Mouse (Mus musculus): ENCODE results near the gene Crip1.

Gene Crip1

DNA sequence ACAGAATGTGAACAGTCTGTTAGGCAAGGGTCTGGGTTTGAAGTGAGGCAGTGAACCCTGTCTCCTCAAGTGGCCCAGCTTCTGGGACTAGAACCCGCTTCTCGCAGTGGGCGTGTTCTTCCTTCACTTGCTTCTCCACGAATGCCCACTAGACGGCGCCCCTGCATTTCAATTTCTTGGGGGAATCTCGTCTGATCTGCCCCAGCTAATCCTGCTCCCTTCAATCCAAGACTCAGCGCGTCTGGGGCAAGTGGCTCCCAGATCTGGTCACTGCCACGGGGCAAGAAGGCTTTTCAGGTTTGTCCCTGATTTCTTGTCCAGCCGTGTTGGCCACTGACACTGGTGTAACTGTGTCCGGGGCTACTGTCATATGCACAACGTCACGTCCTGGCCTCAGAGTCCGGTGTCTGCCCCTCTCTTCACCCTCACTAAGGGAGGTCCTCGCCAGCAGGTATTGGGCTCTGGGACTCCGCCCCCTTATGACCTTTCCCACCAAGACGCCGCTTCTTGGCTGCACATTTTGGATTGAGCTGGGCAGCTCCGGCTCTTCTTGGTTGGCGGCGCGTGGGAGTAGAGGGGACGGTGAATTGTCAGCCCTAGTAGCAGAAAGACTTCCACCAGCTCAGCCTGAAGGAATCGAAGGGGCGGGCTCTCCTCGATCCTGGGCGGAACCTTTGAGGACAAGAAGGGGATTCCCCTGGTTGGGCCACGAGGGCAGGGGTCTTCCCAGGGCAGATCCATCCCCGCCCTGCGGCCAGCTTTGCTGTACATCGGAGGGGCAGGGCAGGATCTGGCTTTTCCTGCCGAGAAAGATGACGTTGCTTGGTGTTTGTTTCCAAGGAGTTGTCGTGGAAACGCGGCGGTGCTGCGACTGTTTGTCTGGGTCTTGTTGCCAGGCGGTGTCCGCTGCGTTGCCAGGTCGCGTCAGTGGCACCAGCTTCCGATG lies at the start of gene Crip1:
TSS of gene Crip1 (plus strand) at position 205 of the 946 bp plus-strand sequence.
- DNase-seq, result peak; percentile 93

GRCm38 (mm10) chr12:113097040-113097439 lies 49.1 kb upstream of the Crip1 start:
- no peak for DNase-seq

- peak; percentile 55 to 73 for DNase-seq
Observed at GRCm38 (mm10) chr12:113097749-113098281, 48.3 kb upstream of the Crip1 start, which contains the start of gene Mta1. TSS of gene Mta1 (plus strand) at chr12:113098278.

DNA sequence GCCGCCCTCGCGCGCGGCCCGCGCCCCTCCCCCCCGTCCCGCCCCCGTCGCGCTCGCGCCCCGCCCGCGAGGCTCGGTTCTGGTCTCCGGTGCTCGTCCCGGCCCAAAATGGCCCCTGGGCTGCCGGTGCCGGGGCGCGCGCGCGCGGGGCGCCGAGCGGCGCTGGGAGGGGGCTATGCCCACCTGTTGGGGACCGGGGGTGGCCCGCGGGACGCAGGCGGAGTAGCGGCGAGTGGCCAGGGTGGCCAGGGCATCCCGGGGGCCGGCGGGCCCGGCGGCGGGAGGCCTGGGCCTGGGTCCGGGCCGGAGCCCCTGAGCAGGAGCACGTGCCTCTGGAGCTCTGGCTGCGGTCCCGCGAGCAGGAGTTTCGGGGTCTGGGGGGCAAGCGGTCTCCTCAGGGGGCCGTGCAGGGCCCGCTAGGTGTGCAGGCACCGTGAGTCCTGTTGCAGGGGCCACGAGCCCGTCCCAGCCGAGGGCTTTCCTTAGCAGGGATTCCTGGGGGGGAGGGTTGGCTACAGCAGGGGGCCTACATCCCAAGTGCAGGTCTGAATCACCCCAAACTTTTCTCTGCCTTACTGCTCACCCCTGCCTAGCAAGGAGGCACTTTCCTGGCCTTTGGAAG lies 47.5 kb upstream of the Crip1 start:
- peak; percentile 44 to 45 for DNase-seq

GRCm38 (mm10) chr12:113099470-113100237 lies 46.5 kb upstream of the Crip1 start:
- DNase-seq, result no peak

DNA sequence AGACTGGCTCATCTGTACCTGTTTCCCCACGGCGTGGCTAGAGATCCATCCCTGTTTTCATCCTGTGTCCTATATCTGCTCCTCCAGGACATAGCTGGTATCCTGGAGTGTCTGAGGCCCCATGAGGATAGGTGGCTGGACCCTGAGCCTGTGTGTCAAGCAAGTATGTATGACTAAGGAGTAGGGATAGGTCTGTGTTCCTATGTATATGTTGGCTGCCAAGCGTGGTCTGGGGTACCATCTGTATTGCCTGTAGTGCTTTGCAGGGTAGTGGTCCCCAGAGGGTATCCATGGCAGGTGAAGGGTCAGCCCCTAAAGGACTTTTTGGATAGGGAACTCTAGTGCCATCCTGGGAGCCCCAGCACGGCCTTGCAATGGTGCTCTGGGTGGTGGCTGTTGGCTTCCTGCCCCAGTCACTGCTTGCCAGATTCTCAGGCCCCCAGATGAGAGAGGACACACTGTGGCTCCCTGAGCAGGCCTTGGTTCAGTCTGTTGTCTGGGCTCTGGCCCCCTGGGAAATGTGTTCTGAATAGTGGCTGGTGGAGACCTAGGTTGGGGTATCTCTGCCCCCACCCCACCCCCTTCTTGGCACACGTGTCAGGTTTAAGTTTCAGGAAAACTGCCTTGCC lies 45.6 kb upstream of the Crip1 start:
- peak; percentile 30 to 59 for DNase-seq

- DNase-seq, result no peak
Observed at GRCm38 (mm10) chr12:113101251-113101960, 44.7 kb upstream of the Crip1 start.

- DNase-seq, result peak; percentile 71 to 72
Observed at GRCm38 (mm10) chr12:113102461-113102860, 43.7 kb upstream of the Crip1 start.

DNA sequence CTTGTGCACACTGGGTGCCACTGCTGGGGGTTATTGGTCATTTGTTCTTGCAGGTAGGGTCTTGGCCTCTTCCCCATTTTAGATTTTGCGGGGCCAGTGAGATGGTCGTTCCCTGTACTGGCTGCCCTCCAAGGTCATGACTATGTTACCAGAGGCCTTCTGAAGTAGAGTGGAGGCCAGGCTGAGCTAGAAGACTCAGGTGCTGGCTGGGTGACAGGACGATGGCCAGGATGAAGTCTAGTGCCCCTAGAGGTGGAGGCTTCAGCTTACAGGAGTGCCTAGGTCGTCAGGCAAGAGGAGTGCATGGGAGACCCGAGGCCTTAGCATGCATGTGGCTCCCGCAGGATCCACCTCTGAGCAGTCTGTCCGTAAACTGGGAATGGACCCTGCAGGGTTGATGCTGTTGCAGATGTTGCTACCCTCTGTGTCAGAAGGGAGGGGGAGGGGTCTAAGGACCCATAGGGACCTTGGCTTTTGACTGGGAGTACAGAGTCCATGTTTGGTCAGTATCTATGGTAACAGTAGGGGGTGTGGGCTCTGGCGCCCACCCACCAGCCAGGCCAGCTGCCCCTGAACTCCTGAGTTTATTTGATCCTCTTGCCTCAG lies 42.2 kb upstream of the Crip1 start:
- peak in 1 of 2 experiments; percentile 34 for DNase-seq

DNA sequence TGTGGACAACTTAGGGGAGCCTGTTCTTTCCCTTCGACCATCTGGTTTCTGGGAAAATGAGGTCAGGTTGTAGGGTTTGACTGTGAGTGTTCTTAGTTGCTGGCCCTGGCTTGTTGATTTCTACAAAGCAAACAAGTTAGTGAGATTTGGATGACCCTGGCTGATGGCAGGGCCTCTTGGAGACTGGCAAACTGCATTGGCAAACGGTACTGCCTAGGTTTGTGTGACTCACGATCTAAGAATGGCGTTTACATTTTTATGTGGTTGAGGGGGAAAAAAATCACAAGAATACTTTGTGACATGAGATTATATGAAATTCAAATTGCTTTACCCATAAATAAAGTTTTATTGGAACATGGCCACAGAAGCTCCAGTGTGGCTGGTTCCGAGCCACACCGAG lies 39.7 kb upstream of the Crip1 start:
- no peak for DNase-seq

DNA sequence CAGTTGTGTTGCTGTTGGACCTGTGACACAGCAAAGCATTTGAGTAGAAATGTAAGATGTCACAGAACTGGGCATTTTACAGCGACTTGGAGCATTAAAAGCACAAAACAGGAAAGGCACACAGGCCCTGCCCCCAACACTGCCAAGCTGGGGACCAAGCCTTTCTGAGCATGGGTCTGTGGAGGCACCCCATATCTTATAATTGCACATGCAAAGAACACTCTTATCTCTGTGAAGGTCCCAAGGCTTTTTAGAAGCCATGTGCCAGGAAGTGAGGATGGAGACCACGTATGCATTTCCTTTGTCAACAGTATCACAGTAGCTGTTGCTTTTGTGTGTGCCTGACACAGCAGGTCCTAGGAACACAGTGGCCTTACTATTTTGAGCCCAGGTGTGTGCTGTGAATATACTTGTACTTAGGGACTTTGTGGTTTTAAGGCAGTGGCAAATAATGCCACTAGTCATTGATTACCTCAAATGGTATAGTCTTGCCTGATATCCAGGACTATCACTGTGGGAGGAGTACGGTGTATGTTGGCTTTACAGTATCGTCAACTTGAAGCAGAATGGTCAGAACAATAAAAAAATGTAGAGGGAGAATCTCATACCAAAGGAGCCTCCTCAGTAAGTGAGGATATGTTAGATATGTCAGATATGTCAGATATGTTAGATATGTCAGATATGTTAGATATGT lies 38.5 kb upstream of the Crip1 start:
- no peak for DNase-seq

DNA sequence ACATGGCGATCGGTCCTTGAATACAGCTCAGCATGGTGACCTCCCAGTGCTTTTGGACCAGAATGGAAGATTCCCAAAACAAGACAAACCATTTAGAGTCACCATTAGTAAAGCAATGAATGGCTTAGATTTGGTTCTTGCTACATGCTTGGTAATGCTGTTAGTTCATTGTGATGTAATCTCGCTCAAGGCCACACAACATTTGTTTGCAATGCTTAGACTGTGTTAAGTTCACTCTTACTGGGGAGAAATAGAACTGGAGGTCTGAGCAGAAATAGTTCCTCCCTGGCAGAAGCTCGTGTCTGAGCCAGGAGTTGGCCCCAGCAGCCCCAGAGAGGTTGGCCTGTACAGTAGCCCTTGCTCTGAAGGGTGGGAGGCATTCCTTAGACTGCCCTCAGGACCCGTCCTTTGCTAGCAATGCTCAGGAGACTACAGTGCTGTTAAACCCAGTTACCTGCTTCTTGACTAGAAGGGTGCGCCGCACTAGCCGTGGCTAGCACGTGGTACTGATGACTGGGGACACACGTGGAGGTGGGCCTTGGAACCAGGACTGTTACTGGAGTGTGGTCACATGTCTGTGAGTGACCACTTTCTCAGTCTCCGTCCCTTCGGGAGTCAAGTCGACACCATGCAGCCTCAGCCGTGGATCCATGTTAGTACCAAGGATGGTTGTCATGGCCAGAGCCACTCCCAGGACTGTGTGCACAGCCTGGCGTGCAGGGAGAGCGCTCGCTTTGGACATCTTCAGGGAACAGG lies 37.4 kb upstream of the Crip1 start:
- DNase-seq, result no peak

DNA sequence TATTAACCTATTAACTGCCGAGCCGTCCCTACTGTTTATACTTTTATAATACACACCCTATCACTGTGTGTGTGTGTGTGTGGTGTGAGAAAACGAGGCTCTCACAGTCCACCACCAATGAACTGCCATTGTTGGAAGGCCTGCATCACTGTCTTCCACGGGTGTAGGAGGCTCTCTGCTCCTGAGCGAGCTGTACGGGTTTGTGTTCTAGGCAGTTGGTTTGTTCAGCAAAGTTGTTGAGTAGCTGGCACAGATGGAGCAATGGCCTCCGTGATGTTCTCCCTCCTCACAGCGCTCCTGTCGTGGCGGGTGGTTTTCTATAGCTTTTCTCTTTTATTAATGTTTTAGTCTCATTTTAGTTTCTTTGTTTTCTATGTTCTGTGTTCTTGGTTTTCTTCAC lies 36.3 kb upstream of the Crip1 start:
- DNase-seq, result no peak

DNA sequence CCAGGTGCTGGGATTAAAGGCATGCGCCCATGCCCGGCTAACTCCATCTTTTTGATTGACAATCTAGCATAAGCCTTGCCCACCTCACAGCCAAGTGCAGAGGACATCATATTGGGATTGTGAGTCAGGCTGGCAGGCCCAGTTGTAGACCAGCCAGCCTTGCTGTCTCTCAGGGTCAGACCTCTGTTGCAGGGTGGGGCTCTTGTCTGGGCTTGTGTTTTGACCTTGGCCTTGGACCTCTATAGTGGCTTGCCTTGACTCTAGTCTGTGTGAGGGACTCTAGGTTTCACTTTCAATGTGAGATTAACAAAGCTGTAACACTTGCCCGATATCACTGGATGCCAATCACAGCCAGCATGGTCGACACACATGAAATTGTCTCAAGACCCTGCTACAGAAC lies 32.0 kb upstream of the Crip1 start:
- no peak for DNase-seq

GRCm38 (mm10) chr12:113114856-113115538 lies 31.1 kb upstream of the Crip1 start:
- no peak for DNase-seq

DNA sequence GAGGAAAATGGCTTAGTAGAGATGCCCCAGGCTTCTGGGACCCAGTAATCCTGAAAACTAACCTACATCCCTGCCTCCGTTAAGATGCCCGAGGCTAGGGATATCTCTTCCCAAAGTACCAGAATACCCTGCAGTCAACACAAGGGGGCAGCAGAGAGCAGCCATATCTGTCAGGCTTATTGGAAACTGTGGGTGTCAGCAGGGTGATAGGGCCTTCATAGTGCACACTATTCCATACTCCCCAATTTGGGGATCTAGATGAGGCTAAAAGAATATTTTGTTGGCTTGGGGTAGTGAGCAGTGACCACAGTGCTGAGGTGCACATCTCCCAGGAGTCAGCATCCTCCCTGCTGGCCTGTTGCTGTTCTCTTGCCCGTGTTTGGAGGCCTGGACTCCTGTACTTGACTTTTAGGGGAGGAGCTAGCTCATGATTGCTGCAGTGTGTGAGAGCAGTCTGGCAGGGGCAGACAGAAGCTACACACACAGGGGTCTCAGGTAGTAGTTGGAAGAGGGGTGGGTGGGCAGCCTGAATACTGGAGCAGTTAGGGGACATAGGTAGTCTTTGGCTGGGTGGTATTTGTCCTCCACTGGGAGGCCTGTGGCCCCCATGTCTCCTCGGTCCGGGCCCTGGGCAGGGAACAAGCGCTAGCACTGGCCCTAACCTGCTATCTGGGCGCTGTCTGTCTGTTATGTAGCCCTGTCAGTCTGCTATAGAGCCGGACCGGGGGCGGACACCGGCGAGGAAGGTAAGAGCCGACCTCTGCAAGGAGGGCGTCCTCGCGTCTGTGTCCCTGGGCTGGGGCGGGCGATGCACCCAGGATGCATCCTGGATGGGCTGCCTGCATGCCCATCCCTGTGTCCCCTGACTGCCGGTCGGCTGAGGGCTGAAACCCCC lies 26.4 kb upstream of the Crip1 start:
- peak; percentile 72 to 87 for DNase-seq

GRCm38 (mm10) chr12:113124726-113125125 lies 21.4 kb upstream of the Crip1 start:
- no peak for DNase-seq

GRCm38 (mm10) chr12:113130732-113131131 lies 15.4 kb upstream of the Crip1 start:
- DNase-seq, result no peak
